Mouse (Mus musculus): ENCODE results near the gene Trim43c.
"Not testable (repeated sequence)": the region's sequence is repeated elsewhere in the genome, so short reads cannot be mapped to it uniquely, and the experiment has no call there.

Gene Trim43c

GRCm38 (mm10) chr9:88838864-88839263 is at the start of gene Trim43c:
Trim43c (plus strand) TSS chr9:88839164.
- DNase-seq, result not testable (repeated sequence)

GRCm38 (mm10) chr9:88853072-88853471 is 14.1 kb downstream of the Trim43c start:
- not testable (repeated sequence) for DNase-seq

DNA sequence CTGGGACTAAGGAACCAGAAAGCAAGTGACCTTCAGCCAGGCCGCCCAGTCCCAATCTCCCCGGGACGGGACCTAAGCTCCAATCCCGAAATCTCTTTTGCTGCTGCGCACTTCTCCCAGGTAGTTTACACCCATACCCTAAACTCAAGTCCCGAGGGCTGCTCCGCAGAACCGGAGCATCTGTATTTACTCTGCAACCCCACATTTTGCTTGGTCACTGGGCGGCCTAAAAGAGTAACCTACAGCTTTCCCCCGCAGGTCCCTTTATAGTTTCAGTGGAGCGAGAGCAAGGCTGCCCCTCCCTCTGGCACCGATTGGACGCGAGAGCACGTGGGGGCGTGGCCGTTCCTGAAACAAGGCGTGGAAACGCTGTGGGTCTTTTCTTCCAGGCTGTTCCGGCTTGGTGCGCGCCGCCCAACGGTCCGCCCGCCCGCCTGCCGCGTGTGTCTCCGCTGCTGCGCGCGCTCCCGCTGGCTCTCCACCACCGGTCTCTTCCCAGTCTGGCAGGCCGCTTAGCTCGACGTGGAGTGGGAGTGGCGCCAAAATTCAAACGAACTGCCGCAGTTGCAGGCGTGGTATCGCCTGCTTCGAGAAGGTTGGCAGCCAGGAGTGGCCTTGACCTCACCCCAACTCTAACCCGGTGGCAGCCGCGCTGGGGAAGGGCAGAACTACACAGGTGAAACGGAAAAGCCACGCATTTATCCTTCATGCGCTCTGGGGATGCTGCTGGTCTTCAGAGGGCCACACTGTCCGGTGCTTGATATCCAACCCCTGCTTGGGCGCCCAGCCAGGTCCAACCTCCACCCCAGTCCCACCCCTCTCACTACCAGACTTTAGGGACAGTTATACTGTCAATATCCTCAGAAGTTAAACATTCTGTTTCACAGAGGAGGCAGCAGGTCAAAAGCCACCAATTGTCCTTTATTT is 19.9 kb downstream of the Trim43c start:
- peak; percentile 81 for DNase-seq

Data from cerebellum, adult 11-12 months (tissue).